Comparison of ENCODE assay signal across 26 mouse cellular contexts in genomic region chr8:65781156-65781555, GRCm38 (mm10).
"Had no signal": no experiment of that assay in that cellular context is flagged by ENCODE, and none has a peak within 500 bp of the region (broad histone marks: within the 10 kb centered on the region; RNA-seq: fewer than 3 reads in every experiment).

No protein-coding gene starts in this region.

- H3K36me3 ChIP-seq: heart, embryonic 10.5 days; heart, embryonic 12.5 days; hindbrain, embryonic 10.5 days; hindbrain, embryonic 12.5 days; intestine, embryonic 15.5 days; limb, embryonic 12.5 days; limb, embryonic 15.5 days; liver, embryonic 12.5 days had no signal

- H3K4me3 ChIP-seq: gastrocnemius, adult 2 months; heart, embryonic 10.5 days; heart, embryonic 12.5 days; hindbrain, embryonic 10.5 days; hindbrain, embryonic 12.5 days; intestine, embryonic 15.5 days; layer of hippocampus, adult 2 months; limb, embryonic 12.5 days; limb, embryonic 15.5 days; liver, embryonic 12.5 days had no signal

- ATAC-seq: inflammation-experienced regulatory T-cells, adult 6 months; intestine, embryonic 15.5 days; intestine, postnatal 0 days; liver, embryonic 12.5 days had no signal

- H3K4me2 ChIP-seq: heart, embryonic 12.5 days; hindbrain, embryonic 12.5 days; hindbrain, embryonic 14.5 days; intestine, embryonic 15.5 days; limb, embryonic 12.5 days; limb, embryonic 15.5 days; liver, embryonic 12.5 days had no signal

- H3K4me1 ChIP-seq: heart, embryonic 10.5 days; heart, embryonic 12.5 days; hindbrain, embryonic 10.5 days; hindbrain, embryonic 12.5 days; intestine, embryonic 15.5 days; limb, embryonic 12.5 days; limb, embryonic 15.5 days; liver, embryonic 12.5 days had no signal

- H3K9me3 ChIP-seq: heart, embryonic 10.5 days; heart, embryonic 12.5 days; hindbrain, embryonic 10.5 days; hindbrain, embryonic 12.5 days; intestine, embryonic 15.5 days; limb, embryonic 12.5 days; limb, embryonic 15.5 days; liver, embryonic 12.5 days had no signal

- H3K9ac ChIP-seq: heart, embryonic 12.5 days; hindbrain, embryonic 12.5 days; hindbrain, embryonic 14.5 days; intestine, embryonic 15.5 days; limb, embryonic 12.5 days; limb, embryonic 15.5 days; liver, embryonic 12.5 days; liver, embryonic 14.5 days had no signal

- DNase-seq: gastrocnemius, adult 2 months; gastrocnemius, postnatal 10 days; gastrocnemius, postnatal 25 days; heart, adult 18-20 months; heart, postnatal 10 days; heart, postnatal 4 days; kidney, adult 18-20 months; kidney, adult 8-10 months; kidney, postnatal 10 days; kidney, postnatal 25 days; kidney, postnatal 4 days; layer of hippocampus, adult 9-11 months; layer of hippocampus, postnatal 36 days had no signal

- H3K27me3 ChIP-seq: heart, embryonic 12.5 days; hindbrain, embryonic 12.5 days; intestine, embryonic 15.5 days; limb, embryonic 12.5 days; limb, embryonic 15.5 days; liver, embryonic 12.5 days had no signal

- H3K27ac ChIP-seq: gastrocnemius, adult 2 months; heart, embryonic 10.5 days; hindbrain, embryonic 10.5 days; hindbrain, embryonic 12.5 days; hindbrain, embryonic 14.5 days; intestine, embryonic 15.5 days; layer of hippocampus, adult 2 months; limb, embryonic 12.5 days; limb, embryonic 15.5 days; liver, embryonic 12.5 days; liver, embryonic 14.5 days had no signal
